Mouse (Mus musculus) inflammation-experienced regulatory T-cells, adult 16 weeks (primary cell): Measurements from ENCODE around the gene Stxbp4. TPM values are rescaled to one million over a fixed set of nuclear protein-coding genes. Genes with fewer than 3 reads are reported as not detected.

Source experiments
- polyA plus RNA-seq: library from polyadenylated mRNA; unstranded; fragments of 100-300 nt; shearing (Covaris generic); gene quantifications from one replicate; pipeline ENCODE4 v1.2.1, GENCODE M21; 2017

The Stxbp4 gene
- polyA plus RNA-seq: 5.2 TPM

DNA sequence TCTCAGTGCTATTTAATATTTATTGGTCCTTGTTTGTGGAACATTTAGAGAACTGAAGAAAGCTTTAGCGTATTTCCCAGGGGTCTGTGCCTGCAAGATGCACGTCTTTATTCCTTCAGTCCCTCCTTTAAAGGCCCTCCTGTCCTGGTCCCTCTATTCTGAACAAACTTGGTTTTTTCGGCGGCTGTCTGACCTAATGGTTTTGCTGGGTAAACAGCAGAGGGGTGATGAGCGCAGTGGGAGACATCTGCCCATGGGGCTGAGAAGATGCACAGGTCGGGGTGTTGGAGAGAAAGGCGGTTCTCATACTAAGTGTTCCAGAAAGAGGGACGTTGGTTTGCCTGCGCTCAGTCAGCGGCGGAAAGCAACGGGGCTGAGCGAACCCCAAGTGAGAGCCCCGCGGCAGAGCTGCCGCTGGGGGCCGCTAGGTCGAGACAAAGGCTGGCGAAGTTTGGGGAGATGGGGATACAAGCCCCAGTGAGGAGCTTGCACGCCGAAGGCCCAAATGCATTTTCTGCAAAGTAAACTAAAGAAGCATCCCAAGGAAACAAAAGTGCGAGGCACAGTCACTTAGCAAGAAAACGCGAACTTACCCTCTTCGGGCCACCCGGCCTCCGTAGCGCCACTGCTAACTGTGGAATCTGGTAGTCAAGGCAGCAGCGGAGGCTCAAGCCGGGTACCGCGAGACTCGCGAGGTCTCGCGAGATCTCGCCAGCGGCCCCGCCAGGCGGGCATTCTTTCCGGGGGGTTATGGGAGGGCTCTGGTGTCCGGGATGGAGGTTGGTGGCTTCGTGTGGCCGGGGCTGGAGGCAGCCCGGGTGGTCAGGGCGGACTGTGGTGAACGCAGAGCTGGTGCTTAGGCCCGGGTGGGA, at the start of gene Stxbp4, which contains the start of gene Cox11:
TSS of gene Stxbp4 (minus strand) at position 645 of the 872 bp plus-strand sequence.
TSS of gene Cox11 (plus strand) at position 734 of the 872 bp plus-strand sequence.

Other genes with a start within 250 kb of the Stxbp4 start
- gene Hlf, start 247.2 kb downstream of the Stxbp4 start, polyA plus RNA-seq: 1.5 TPM
- gene Cox11, start 89 bp upstream of the Stxbp4 start, polyA plus RNA-seq: 12.0 TPM
- 1.3 TPM for gene Tom1l1, start 50.3 kb upstream of the Stxbp4 start, polyA plus RNA-seq